Mouse (Mus musculus): ENCODE measurements at regions not wholly inside any gene's neighbourhood (a gene's known extent, or its start where the extent isn't known, plus 50 kb on each side); places are given as distances from the start of the nearest gene placed in this dataset.
"Not testable (repeated sequence)": the region's sequence is repeated elsewhere in the genome, so short reads cannot be mapped to it uniquely, and the experiment has no call there.

DNA sequence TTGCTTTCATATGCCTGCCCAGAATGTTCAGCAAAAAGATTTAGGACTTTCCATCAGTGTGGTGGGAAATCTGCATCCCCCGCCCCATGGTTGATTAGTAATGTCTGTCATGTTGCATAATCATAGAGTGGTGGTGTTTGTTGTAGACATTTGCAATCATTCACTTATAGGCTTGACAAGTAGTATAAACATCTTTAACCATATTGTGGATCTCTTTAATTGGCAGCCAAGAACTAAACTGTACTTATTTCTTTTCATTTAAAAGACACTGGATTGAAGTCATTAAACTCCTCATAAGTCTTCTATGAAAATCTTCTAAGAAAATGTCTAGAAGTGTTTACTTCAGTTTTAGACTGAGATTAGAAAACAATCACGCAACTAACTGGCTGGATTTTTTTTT, 646.0 kb upstream of the Ptbp2 start:
- H3K4me3 ChIP-seq = no peak overlapping the region
- H3K27me3 ChIP-seq (ENCODE audit: insufficient read depth, poor library complexity, severe bottlenecking) = no peaks in the 10 kb centered on the region
- H3K36me3 ChIP-seq = no peaks in the 10 kb centered on the region
- H3K9me3 ChIP-seq = no peaks in the 10 kb centered on the region
- 81% methylated on average over 2 of the region's 2 CpGs for WGBS
- DNase-seq (ENCODE audit: low spot score) = no peak
- no peak overlapping the region for H3K27ac ChIP-seq
- H3K4me1 ChIP-seq = no peaks in the 10 kb centered on the region

DNA sequence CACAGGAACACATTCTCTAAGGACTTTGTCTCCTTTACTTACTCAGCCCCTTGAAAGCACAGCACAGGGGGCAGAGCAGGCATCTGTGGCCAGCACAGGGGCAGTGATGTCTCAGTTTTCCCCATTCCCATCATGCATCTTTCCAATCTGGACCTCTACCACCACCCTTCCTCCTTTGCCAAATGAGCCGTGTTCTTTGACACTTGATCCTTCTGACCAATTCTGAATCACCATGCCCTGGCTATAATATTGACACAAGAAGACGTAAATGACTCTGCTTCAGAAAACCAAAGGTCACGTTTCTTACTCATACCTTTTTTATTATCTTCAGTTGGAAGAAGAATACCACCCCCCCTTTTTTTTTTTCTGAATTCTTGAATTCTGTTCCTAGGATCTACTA, 632.4 kb upstream of the Ptbp2 start:
- Histone ChIP-seq H3K9me3 (no peaks in the 10 kb centered on the region), H3K4me1 (no peaks in the 10 kb centered on the region), H3K4me3 (no peak overlapping the region), H3K27me3 (ENCODE audit: insufficient read depth, poor library complexity, severe bottlenecking) (no peaks in the 10 kb centered on the region), H3K27ac (no peak overlapping the region), H3K36me3 (no peaks in the 10 kb centered on the region)
- no peak for DNase-seq (ENCODE audit: low spot score)
- WGBS = 76% methylated on average over 3 of the region's 3 CpGs

DNA sequence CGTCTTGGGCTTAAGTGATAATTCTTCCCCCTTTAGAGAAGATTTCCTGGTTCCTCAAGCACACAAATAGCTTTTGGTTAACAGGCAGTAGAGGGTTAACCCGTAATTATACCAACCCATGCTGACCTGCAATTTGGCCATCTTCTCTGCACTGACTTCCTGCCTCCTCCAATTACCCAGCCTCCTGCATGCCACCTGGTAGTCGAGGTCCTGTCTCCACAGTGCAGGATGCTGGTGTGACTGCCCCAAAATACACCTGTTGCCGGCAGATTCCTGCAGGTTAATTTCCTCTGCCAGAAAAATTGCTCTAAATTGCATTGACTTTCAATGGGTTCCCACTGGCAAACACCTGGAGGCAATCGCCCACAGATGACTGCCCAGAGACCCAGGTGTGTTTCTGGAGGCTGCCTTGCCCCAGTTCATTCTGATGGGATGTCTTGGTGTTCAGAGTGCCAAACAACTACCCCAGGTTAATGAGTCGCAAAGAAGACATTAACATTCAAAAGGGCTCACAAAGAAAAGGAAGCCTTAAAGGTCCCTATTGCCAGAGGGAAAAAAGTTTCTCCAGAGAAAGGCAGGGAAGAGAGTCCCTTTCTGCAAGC, 591.5 kb upstream of the Ptbp2 start:
- no peak overlapping the region for H3K4me3 ChIP-seq
- H3K27me3 ChIP-seq (ENCODE audit: insufficient read depth, poor library complexity, severe bottlenecking) = no peaks in the 10 kb centered on the region
- no peaks in the 10 kb centered on the region for H3K4me1 ChIP-seq
- 36% methylated on average over 6 of the region's 6 CpGs for WGBS
- DNase-seq (ENCODE audit: low spot score) = no peak
- no peaks in the 10 kb centered on the region for H3K36me3 ChIP-seq
- H3K27ac ChIP-seq = no peak overlapping the region
- no peaks in the 10 kb centered on the region for H3K9me3 ChIP-seq

DNA sequence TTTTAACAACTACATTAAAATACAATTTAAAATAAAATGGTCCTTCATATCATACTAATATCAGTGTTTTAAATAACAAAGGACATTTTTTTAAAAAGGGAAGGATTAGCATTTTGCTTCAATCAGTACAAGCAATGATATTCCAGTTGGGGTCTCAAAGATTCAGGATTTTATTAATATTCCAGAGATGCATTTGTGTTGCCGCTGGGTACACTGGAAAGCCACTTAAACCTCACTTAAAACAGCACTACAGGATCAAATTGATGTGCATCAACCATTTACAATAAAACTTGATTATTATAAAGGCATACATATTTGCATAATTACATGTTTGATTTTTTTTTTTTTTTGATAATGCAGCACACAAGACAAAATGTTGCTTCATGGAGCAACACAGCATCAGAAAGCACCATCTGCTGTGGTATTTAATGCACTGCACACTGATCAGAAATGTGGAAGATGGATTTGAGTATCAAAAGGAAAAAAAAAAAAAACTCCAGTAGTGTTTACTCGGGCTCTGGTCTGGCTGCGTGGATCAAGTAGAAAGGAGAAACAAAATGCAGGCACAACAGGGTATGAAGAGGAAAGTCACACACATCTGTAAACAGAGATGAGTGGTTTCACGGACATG, 558.6 kb upstream of the Ptbp2 start:
- Histone ChIP-seq H3K27ac (no peak overlapping the region), H3K27me3 (ENCODE audit: insufficient read depth, poor library complexity, severe bottlenecking) (no peaks in the 10 kb centered on the region), H3K4me3 (no peak overlapping the region), H3K9me3 (no peaks in the 10 kb centered on the region), H3K4me1 (no peaks in the 10 kb centered on the region), H3K36me3 (no peaks in the 10 kb centered on the region)
- DNase-seq (ENCODE audit: low spot score) = no peak
- 82% methylated on average over 4 of the region's 4 CpGs for WGBS

DNA sequence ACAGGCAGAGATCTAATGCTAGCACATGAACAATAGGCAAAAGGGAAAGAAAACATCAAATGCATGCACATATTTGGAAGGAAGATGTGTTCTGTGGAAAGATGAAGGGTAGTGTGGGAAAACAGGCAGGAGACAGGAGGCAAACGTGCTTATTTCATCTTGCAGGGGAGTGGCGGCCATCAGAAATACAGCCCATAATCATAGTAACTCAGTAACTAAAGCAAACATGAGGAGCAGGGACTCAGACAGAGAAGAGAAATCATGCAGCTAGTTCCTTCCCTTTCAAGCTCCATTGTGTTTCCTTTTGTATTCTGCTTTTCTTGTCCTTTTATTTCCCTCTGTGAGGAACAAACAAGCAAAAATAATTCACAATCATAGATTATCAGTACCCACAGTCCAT, 557.6 kb upstream of the Ptbp2 start:
- Histone ChIP-seq H3K4me3 (no peak overlapping the region), H3K27ac (no peak overlapping the region), H3K36me3 (no peaks in the 10 kb centered on the region), H3K27me3 (ENCODE audit: insufficient read depth, poor library complexity, severe bottlenecking) (no peaks in the 10 kb centered on the region), H3K4me1 (no peaks in the 10 kb centered on the region), H3K9me3 (no peaks in the 10 kb centered on the region)
- no peak for DNase-seq (ENCODE audit: low spot score)
- 76% methylated on average over 2 of the region's 2 CpGs for WGBS

DNA sequence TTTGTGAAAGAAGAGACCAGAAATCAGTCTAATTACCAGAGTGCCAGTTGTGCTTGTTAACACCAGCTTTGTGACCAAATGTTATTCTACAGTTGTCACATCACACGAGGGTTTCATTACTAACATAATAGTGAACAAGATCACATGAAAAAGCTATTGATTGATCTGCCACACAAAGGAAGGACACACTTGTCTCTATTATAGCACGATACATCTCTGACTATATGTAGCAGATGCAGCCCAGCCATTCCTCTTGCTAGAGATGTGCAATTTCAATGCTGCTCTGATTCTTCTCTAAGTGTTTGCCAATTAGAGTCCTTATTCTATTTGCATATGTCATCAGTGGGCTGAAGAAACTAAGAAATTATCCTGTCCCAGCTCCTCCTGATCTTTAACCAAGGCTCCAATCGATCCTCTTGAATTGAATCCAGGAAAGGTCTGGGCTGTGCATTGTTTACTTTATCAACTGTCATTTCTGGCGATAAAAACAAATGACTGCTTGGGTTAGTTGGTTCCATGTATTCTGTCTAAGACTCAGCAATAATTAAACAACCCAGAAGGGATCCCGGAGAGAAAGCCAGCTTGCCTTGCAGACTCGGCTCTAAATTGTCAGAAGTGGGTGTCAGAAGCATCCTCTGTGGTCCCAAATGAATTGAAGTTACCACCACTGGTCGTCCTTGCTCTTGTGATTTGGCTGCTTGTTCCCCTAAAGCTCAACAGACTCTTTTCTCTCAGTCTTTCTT, 551.7 kb upstream of the Ptbp2 start:
- Histone ChIP-seq H3K27ac (no peak overlapping the region), H3K9me3 (no peaks in the 10 kb centered on the region), H3K4me3 (no peak overlapping the region), H3K4me1 (no peaks in the 10 kb centered on the region), H3K27me3 (ENCODE audit: insufficient read depth, poor library complexity, severe bottlenecking) (no peaks in the 10 kb centered on the region), H3K36me3 (no peaks in the 10 kb centered on the region)
- DNase-seq (ENCODE audit: low spot score) = no peak
- 71% methylated on average over 7 of the region's 7 CpGs for WGBS

DNA sequence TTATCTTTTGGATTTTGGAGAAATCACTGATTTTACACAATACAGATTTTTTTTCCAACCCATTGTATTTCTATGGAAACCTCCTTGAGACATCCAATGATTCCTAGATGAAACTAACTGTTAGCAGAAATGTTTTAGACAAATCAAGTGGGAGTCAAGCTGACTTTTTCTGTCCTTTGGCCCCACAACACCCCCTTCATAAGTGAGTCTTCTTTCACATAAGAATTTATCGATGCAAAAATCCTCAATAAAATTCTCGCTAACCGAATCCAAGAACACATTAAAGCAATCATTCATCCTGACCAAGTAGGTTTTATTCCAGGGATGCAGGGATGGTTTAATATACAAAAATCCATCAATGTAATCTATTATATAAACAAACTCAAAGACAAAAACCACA, 522.8 kb upstream of the Ptbp2 start:
- not testable (repeated sequence) for H3K4me3 ChIP-seq; H3K27me3 ChIP-seq (ENCODE audit: insufficient read depth, poor library complexity, severe bottlenecking); H3K27ac ChIP-seq; DNase-seq (ENCODE audit: low spot score); H3K36me3 ChIP-seq; H3K4me1 ChIP-seq; H3K9me3 ChIP-seq
- 86% methylated on average over 3 of the region's 3 CpGs for WGBS

DNA sequence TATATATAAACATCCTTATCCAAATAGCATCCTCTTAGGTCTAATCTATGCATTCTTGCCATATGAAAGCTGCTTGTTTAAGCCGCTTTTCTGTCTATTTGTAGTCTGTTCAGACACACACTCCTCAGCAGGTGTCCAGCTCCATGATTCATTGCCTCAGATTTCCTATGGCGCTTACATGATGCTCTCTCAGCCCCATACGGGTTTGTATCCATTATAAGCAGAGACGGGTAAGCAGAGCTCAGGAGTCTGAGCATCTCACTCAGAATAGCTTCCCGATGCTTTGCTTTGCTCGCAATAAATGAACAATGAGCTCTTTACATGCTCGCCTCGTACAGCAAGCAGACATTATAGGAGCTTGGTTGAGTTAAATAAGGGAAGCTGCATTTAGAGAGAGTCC, 521.3 kb upstream of the Ptbp2 start:
- Histone ChIP-seq H3K4me1 (no peaks in the 10 kb centered on the region), H3K27ac (no peak overlapping the region), H3K27me3 (ENCODE audit: insufficient read depth, poor library complexity, severe bottlenecking) (no peaks in the 10 kb centered on the region), H3K9me3 (no peaks in the 10 kb centered on the region), H3K4me3 (no peak overlapping the region), H3K36me3 (no peaks in the 10 kb centered on the region)
- WGBS = 81% methylated on average over 8 of the region's 8 CpGs
- DNase-seq (ENCODE audit: low spot score) = no peak
